Mouse (Mus musculus) layer of hippocampus, adult 9-11 months (tissue): ENCODE measurements around the gene Stag2.

ENCODE experiments used
- DNase-seq: peaks from one replicate; pipeline ENCODE4 v3.0.0; 2022

The Stag2 gene

GRCm38 (mm10) chrX:42148788-42149556 is at the start of gene Stag2:
Gene Stag2, plus strand, starts transcription at chrX:42149317.
- peak; percentile 89 for DNase-seq

- DNase-seq = no peak
Measured at GRCm38 (mm10) chrX:42107137-42107536, 42.0 kb upstream of the Stag2 start.

GRCm38 (mm10) chrX:42110585-42110984 is 38.5 kb upstream of the Stag2 start:
- no peak for DNase-seq

- DNase-seq = no peak
Measured at GRCm38 (mm10) chrX:42119442-42120048, 29.6 kb upstream of the Stag2 start.

GRCm38 (mm10) chrX:42124963-42125697 is 24.0 kb upstream of the Stag2 start:
- DNase-seq = no peak

- no peak for DNase-seq
Measured at GRCm38 (mm10) chrX:42139882-42140281, 9.2 kb upstream of the Stag2 start.

- no peak for DNase-seq
Measured at GRCm38 (mm10) chrX:42142620-42143019, 6.5 kb upstream of the Stag2 start.

- DNase-seq = no peak
Measured at GRCm38 (mm10) chrX:42143991-42144390, 5.1 kb upstream of the Stag2 start.

GRCm38 (mm10) chrX:42148016-42148451 is 1.1 kb upstream of the Stag2 start:
- no peak for DNase-seq

- peak; percentile 10 for DNase-seq
Measured at GRCm38 (mm10) chrX:42149557-42150345, 634 bp downstream of the Stag2 start.

- peak; percentile 84 for DNase-seq
Measured at GRCm38 (mm10) chrX:42150346-42151023, 1.4 kb downstream of the Stag2 start.

GRCm38 (mm10) chrX:42151024-42151754 is 2.1 kb downstream of the Stag2 start:
- DNase-seq = peak; percentile 3

- peak; percentile 80 for DNase-seq
Measured at GRCm38 (mm10) chrX:42151903-42152369, 2.8 kb downstream of the Stag2 start.

- DNase-seq = no peak
Measured at GRCm38 (mm10) chrX:42153056-42153455, 3.9 kb downstream of the Stag2 start.

GRCm38 (mm10) chrX:42165455-42165854 is 16.3 kb downstream of the Stag2 start:
- DNase-seq = no peak

- no peak for DNase-seq
Measured at GRCm38 (mm10) chrX:42170811-42171210, 21.7 kb downstream of the Stag2 start.

GRCm38 (mm10) chrX:42187590-42187989 is 38.5 kb downstream of the Stag2 start:
- DNase-seq = no peak

GRCm38 (mm10) chrX:42188825-42189426 is 39.8 kb downstream of the Stag2 start:
- DNase-seq = no peak

- no peak for DNase-seq
Measured at GRCm38 (mm10) chrX:42194608-42195007, 45.5 kb downstream of the Stag2 start.

GRCm38 (mm10) chrX:42202482-42202881 is 53.4 kb downstream of the Stag2 start:
- DNase-seq = no peak

- no peak for DNase-seq
Measured at GRCm38 (mm10) chrX:42215742-42216141, 66.6 kb downstream of the Stag2 start.
